Mouse (Mus musculus): ENCODE results near the gene Gm43552. TPM values are rescaled to one million over a fixed set of nuclear protein-coding genes. Genes with fewer than 3 reads are reported as not detected.

The Gm43552 gene
- polyA plus RNA-seq, 2 experiments = not detected

DNA sequence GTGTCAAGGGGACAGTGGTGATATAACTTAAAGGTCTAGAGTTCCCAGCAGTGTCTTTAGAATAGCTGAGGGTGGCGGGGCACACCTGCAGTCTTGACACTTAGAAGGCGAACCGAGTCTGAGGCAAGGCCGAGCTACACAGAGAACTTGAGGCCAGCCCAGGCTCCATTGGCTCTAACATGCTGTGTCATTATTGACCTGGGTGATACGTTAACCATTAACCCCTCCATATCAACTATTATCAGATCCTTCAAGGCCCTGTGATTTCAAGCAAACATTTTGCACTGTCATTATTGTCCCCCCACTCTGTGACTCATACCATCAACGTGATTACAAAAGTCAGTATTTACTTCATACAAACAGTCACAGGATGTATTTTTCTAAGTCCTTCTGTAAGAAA lies 68.4 kb downstream of the Gm43552 start:
- Histone ChIP-seq H3K9me3 (ENCODE audit: control insufficient read depth, low read length) (no peaks in the 10 kb centered on the region), H3K4me2 (ENCODE audit: low read depth) (no peak overlapping the region), H3K27me3 (ENCODE audit: control insufficient read depth, insufficient read depth, low read length) (no peaks in the 10 kb centered on the region), H3K27ac (no peak overlapping the region), H3K4me3 (ENCODE audit: insufficient read depth in 1 of 2, low read depth in 2 of 2, low read length in 2 of 2) (no peak overlapping the region), H3K9ac (replicated peaks) (no peak overlapping the region), H3K36me3 (replicated peaks; ENCODE audit: control insufficient read depth, insufficient read depth, low read depth) (peaks cover 2% of the 10 kb centered on the region), H3K4me1 (replicated peaks; ENCODE audit: control insufficient read depth in 2 of 2, insufficient read depth in 2 of 2, low read length in 1 of 2) (peaks cover 5 to 11% of the 10 kb centered on the region in 2 experiments; a peak in 3 of 4 replicates)
- TF ChIP-seq EP300 (IDR thresholded peaks at IDR 0.05; ENCODE audit: low read depth) (no peak), CTCF (IDR thresholded peaks at IDR 0.05; ENCODE audit: low read depth) (no peak)
- WGBS (ENCODE audit: insufficient replicate concordance) = 50% methylated on average over 6 of the region's 6 CpGs
- DNase-seq (ENCODE audit: low read depth in 3 of 3, low spot score in 3 of 3) (no peak), ATAC-seq (ENCODE audit: insufficient read depth) (no peak)

DNA sequence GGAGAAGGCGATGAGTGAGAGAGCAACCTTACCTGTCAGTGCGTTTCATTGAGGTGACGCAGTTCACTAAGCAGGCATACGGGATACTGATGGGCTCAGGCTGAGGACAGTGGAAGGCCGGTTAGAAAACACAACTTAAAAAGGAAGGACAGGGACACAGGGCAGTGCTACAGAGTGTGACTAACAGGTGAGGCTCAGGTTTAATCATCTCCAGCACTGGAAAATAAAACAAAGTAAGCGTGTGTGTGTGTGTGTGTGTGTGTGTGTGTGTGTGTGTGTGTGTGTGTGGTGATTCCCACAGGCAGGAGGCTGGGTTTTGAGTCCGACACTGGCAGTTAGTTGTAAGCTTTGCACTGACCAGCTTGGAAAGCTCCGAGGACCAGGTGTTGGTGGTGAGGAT lies 69.8 kb downstream of the Gm43552 start:
- ATAC-seq (ENCODE audit: insufficient read depth) (no peak), DNase-seq (ENCODE audit: low read depth in 3 of 3, low spot score in 3 of 3) (no peak)
- Histone ChIP-seq H3K36me3 (replicated peaks; ENCODE audit: control insufficient read depth, insufficient read depth, low read depth) (peaks cover 2% of the 10 kb centered on the region), H3K9me3 (ENCODE audit: control insufficient read depth, low read length) (no peaks in the 10 kb centered on the region), H3K9ac (replicated peaks) (no peak overlapping the region), H3K27me3 (ENCODE audit: control insufficient read depth, insufficient read depth, low read length) (no peaks in the 10 kb centered on the region), H3K27ac (no peak overlapping the region), H3K4me2 (ENCODE audit: low read depth) (no peak overlapping the region), H3K4me1 (replicated peaks; ENCODE audit: control insufficient read depth in 2 of 2, insufficient read depth in 2 of 2, low read length in 1 of 2) (peaks cover 5 to 12% of the 10 kb centered on the region in 2 experiments; a peak in 3 of 4 replicates), H3K4me3 (ENCODE audit: insufficient read depth in 1 of 2, low read depth in 2 of 2, low read length in 2 of 2) (no peak overlapping the region)
- 81% methylated on average over 8 of the region's 8 CpGs for WGBS (ENCODE audit: insufficient replicate concordance)
- no peak for TF ChIP-seq CTCF (IDR thresholded peaks at IDR 0.05; ENCODE audit: low read depth)
- TF ChIP-seq EP300 (IDR thresholded peaks at IDR 0.05; ENCODE audit: low read depth) = no peak

DNA sequence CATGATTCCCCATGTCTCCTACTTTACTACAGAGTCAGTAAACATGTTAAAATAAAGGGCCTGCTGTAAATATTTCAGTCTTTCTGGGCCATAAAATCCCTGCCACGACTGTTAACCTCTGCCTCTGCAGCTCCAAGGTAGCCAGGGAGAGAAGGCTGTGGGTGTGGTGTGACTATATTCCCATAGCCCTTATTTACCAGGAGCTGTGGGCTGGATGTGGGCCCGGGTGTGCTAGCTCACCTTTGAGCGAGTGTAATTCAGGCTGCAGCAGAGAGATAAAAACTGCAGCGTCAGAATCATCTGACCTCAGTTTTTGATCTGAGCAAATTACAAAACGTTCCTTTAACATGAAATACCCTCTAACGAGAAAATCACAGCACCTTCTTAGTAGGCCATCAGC lies 71.8 kb downstream of the Gm43552 start:
- Histone ChIP-seq H3K36me3 (replicated peaks; ENCODE audit: control insufficient read depth, insufficient read depth, low read depth) (no peaks in the 10 kb centered on the region), H3K4me3 (ENCODE audit: insufficient read depth in 1 of 2, low read depth in 2 of 2, low read length in 2 of 2) (no peak overlapping the region), H3K4me1 (replicated peaks; ENCODE audit: control insufficient read depth in 2 of 2, insufficient read depth in 2 of 2, low read length in 1 of 2) (peaks cover 11 to 19% of the 10 kb centered on the region in 2 experiments; a peak in 3 of 4 replicates), H3K4me2 (ENCODE audit: low read depth) (no peak overlapping the region), H3K9me3 (ENCODE audit: control insufficient read depth, low read length) (no peaks in the 10 kb centered on the region), H3K9ac (replicated peaks) (no peak overlapping the region; the same call in 1 of the 2 replicates), H3K27me3 (ENCODE audit: control insufficient read depth, insufficient read depth, low read length) (no peaks in the 10 kb centered on the region), H3K27ac (no peak overlapping the region)
- 18% methylated on average over 6 of the region's 6 CpGs for WGBS (ENCODE audit: insufficient replicate concordance)
- ATAC-seq (ENCODE audit: insufficient read depth) (no peak), DNase-seq (ENCODE audit: low read depth in 3 of 3, low spot score in 3 of 3) (peak in 1 of 3 experiments; percentile 20)
- no peak for TF ChIP-seq EP300 (IDR thresholded peaks at IDR 0.05; ENCODE audit: low read depth)
- TF ChIP-seq CTCF (IDR thresholded peaks at IDR 0.05; ENCODE audit: low read depth) = no peak

DNA sequence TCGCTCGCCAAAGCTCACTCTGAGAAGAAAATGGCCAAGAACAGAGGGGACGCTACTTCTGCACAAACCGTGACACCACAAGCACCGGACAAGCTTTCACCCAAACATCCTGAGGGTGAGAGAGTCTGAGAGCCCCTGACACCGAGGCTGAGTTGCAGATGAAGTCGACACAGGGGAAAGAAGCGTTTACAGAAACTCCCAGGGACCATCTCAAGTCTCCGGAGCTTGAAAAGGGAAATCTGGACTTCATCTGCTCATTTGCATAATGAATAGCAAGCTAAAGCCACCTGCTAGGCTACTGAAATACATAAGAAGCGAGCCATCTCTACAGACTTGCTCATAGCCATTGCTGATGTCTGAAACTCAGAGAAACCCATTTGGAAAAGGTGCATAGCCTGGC lies 73.5 kb downstream of the Gm43552 start:
- H3K4me1 ChIP-seq (replicated peaks; ENCODE audit: control insufficient read depth in 2 of 2, insufficient read depth in 2 of 2, low read length in 1 of 2) = peaks cover 16 to 27% of the 10 kb centered on the region in 2 experiments

DNA sequence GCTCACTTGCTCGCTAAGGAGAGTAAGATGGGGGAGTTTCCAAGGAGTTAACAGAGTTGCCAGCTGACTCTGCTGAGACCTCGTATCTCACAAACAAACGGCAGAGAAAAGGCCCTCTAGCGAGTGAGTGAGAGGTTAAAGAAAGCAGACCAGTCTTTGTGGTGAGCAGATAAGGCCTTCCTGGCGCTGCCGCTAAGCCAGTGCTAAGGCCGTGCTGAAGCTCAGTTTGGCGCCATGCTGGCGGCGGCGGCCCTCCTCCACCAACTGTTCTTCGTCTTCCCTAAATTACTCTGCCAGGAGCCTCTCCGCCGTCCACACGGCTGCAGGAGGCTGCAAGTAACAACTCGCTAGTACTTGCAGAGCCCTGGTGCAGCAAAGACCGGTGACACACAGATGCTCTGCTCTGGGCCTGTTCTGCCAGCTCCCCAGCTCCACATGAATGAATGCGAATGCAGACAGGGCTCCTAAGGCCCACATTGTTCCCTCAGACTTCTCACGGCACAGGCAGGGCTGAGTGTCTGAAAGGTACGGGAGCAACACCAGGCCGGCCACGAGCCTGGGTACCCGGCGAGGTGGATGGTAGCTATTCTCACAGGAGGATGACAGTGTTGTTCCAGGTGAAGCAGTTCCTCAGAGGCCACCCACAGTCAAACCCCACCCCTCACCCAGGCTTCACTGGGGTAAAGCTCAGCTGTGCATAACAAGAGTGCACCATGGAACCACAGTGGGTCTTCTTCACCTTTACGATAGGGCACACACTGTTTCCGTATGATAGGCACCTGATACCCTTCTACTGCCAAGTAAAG lies 76.8 kb downstream of the Gm43552 start:
- TF ChIP-seq EP300 (IDR thresholded peaks at IDR 0.05; ENCODE audit: low read depth) (peak; percentile 65), CTCF (IDR thresholded peaks at IDR 0.05; ENCODE audit: low read depth) (peak; percentile 47)
- H3K36me3 ChIP-seq (replicated peaks; ENCODE audit: control insufficient read depth, insufficient read depth, low read depth) = no peaks in the 10 kb centered on the region
- peak; percentile 96 for ATAC-seq (ENCODE audit: insufficient read depth)

More for the DNA sequence above, 73.5 kb downstream of the Gm43552 start:
- DNase-seq (ENCODE audit: low read depth in 3 of 3, low spot score in 3 of 3) (no peak), ATAC-seq (ENCODE audit: insufficient read depth) (no peak)
- Histone ChIP-seq H3K4me3 (ENCODE audit: insufficient read depth in 1 of 2, low read depth in 2 of 2, low read length in 2 of 2) (no peak overlapping the region), H3K27ac (no peak overlapping the region), H3K36me3 (replicated peaks; ENCODE audit: control insufficient read depth, insufficient read depth, low read depth) (no peaks in the 10 kb centered on the region), H3K9me3 (ENCODE audit: control insufficient read depth, low read length) (no peaks in the 10 kb centered on the region), H3K4me2 (ENCODE audit: low read depth) (no peak overlapping the region), H3K27me3 (ENCODE audit: control insufficient read depth, insufficient read depth, low read length) (no peaks in the 10 kb centered on the region), H3K9ac (replicated peaks) (no peak overlapping the region)
- WGBS (ENCODE audit: insufficient replicate concordance) = 80% methylated on average over 10 of the region's 10 CpGs
- TF ChIP-seq EP300 (IDR thresholded peaks at IDR 0.05; ENCODE audit: low read depth) = no peak

More for the DNA sequence above, 76.8 kb downstream of the Gm43552 start:
- Histone ChIP-seq H3K9ac (replicated peaks) (peak overlapping the region; percentile 65), H3K27ac (peak overlapping the region; percentile 75), H3K4me3 (ENCODE audit: insufficient read depth in 1 of 2, low read depth in 2 of 2, low read length in 2 of 2) (peak overlapping the region; percentile 3 to 31; a peak in 2 of 4 replicates), H3K4me1 (replicated peaks; ENCODE audit: control insufficient read depth in 2 of 2, insufficient read depth in 2 of 2, low read length in 1 of 2) (peaks cover 15 to 23% of the 10 kb centered on the region in 2 experiments), H3K4me2 (ENCODE audit: low read depth) (peak overlapping the region; percentile 67), H3K9me3 (ENCODE audit: control insufficient read depth, low read length) (no peaks in the 10 kb centered on the region), H3K27me3 (ENCODE audit: control insufficient read depth, insufficient read depth, low read length) (no peaks in the 10 kb centered on the region)
- 29% methylated on average over 26 of the region's 26 CpGs for WGBS (ENCODE audit: insufficient replicate concordance)
- DNase-seq (ENCODE audit: low read depth in 3 of 3, low spot score in 3 of 3) = peak; percentile 70 to 72 (median 71)
